Mouse (Mus musculus) T-cell, adult 2 months (primary cell): ENCODE data around the gene Glra3.

ENCODE experiments used
- DNase-seq: peaks from one replicate; pipeline ENCODE4 v3.0.0; 2022; ENCODE audit warnings: low spot score

Gene Glra3

DNA sequence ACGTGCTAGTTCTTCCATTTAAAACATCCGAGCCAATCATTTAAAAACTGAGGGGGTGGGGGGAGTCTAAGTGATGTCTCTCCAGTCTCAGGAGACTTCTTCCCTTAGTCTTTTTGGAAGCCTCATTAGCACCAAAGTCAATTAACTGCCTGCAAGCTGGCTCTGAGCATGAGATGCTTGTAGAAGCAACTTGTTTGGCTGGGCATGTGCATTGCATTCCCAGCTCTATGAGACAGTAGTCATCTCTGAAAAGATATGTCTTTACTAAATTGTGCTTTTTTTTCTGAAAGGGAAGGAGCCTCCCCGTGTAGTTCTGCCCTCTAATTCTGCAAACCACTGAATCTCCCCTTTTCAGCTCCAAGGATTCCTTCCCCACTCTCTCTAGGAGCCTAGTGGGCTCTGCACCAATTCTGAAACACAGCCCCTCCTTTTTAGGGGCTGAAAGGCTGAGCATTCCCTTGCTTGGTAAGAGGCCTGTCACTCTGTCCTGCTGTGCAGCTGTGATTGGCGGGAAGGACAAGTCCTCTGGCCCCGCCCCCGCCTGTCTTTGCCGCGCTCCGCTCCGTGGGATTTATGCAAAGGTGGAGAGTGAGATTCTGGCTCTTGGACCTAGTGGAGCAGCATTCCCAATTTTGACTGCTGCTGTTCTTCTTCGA is at the start of gene Glra3:
Gene Glra3, plus strand, starts transcription at position 591 of the 656 bp plus-strand sequence.
- DNase-seq: no peak

DNA sequence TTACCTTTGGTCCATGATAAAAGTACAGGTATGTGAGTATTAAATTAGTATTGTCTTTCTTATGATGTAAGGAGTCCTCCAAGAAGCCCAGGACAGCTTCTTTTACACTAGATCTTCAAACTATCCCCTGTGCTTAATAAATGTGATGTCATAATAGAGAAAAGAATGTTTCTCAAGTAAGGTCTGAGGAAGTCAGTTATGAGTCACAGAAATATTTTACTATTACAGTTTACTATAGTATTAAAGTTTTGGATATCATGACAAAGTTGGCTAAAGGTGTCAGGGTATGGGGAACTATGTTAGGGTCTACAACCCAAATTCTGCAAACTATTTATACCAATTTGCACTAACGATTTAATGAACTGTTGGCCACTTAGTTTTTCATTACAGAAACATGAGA is 33.4 kb upstream of the Glra3 start, which contains the start of gene Adam29:
Gene Adam29, minus strand, starts transcription at position 101 of the 400 bp plus-strand sequence.
- no peak for DNase-seq

GRCm38 (mm10) chr8:55940526-55940880 is 243 bp downstream of the Glra3 start:
- no peak for DNase-seq

DNA sequence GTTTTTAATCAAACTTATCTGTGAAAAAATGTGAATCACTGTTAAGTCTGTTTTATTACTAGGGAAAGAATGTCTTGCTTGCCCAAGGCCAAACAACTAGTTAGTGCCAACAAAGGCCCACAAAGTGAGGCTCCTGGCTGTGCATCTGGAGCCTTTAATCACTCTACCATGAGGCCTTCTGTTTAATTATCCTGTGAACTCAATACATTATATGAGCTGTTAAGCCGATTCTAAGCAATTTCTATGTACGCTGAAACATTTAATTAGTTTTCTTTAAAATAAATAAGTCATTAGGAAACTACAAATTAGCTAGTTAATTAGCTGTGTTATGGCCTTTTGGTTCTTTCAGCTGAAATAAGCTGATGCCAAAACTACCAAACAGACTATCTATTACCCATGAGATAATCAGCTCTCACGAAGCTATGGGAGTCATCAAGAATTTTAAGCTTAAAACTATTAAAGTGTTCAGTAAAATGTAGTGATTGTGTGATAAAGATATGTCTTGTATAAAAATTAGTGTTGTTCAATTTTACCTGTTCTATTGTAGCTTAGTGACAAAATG is 24.6 kb downstream of the Glra3 start:
- no peak for DNase-seq

DNA sequence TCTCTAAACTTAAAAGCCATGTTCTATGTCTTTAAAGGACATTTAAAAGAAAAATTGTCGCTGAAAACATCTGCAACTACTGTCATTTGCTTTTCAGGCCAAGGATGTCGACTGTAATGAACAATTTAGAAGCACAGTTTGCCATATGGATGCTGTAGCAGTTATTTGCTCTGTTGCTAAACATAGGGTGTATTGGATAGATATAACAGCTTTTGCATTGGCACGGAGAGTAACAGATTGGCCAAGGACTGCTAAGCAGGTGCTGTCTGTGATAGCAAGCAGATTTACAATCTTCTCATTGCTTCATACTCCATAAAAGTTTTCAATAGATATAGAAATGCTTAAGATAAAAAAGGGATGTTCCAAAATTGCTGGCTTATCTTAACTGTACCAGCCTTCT is 57.6 kb downstream of the Glra3 start:
- DNase-seq: no peak

DNA sequence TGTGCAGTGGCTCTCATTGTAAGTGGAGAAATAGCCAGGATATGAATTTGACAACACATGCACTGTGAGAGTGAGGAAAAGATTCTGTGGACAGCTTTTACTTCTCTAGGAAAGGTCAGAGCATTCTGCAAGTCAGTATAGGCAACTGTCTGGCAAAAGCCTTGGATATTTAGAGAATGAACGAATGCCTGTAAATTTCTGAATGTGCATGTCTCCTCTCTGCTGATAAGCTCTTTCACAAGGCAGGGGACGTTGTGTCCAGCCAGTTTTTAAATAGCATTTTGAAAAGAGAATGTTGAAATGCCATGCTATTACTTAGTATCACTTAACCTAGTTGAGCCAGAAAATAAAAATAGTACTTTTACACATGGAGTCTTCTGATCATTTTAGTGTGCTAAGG is 114.1 kb downstream of the Glra3 start:
- no peak for DNase-seq

- no peak for DNase-seq
These were observed 122.8 kb downstream of the Glra3 start for GRCm38 (mm10) chr8:56063081-56063480.

- DNase-seq: no peak
These were observed 130.4 kb downstream of the Glra3 start for GRCm38 (mm10) chr8:56070486-56071254.

DNA sequence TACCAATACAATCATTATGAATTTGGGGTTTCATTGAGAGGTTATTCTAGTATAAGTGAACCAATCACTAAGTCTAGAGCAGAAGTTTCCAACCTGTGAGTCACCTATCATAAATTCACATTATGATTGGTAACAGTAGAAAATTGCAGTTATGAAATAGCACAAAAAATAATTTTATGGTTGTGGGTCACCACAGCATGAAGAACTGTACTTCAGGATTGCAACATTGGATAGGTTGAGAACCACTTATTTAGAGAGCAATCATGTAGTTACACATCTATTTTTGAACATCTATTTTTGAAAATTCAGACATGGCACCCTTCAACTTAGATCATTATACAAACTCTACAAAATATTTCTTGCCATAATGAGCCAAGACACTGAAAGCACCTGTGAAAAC is 143.4 kb downstream of the Glra3 start:
- no peak for DNase-seq

DNA sequence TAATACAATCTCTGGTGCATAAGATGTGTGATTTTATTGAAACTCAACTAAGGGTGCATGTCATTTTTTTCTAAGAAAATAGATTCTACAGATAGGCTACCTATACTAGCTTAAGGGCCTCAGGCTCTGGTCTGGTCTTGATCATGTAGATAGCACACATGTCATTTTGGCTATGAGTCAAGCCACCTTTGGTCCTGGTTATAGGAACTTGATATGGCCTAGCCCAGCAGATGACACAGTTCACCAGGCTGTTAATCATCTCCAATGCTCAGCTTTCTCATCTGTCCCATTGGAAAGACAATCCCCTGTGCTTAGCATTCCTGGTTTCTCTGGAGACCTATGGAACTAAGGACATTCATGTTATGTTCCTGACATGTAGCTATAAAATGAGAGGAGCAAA is 154.1 kb downstream of the Glra3 start:
- DNase-seq: no peak

DNA sequence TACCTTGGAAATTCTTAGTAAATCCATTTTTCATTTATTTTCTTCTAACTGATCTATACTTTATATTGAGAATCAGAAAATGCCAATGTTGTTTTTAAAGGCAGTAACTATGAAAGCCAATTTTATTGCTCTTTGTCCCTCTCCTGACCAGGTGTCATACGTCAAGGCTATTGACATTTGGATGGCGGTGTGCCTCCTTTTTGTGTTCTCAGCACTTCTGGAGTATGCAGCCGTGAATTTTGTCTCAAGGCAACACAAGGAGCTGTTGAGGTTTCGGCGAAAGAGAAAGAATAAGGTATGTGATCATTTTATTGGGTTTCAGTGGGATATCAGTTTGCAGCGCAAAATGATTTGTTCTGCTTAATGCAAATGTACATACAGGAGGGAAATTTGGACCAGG is 170.0 kb downstream of the Glra3 start:
- no peak for DNase-seq

- DNase-seq: no peak
These were observed 189.1 kb downstream of the Glra3 start for GRCm38 (mm10) chr8:56129357-56129756.

DNA sequence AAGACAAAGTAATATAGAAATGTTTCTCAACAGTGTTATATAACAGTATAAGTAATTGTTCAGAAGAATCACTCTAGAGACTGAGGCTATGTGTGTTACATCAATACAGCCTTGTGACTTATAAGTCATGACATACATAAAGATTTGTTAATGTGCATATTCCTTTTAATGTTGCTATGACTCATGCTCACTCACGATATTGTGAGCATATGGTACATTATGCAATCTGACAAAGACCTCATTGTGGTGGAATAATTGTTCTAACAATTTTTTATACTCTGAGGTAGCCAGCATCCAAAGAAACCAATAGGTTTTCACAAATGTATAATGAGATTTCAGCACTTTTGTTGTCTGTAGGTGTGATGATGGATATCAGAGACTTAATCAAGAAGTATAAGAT is 210.4 kb downstream of the Glra3 start:
- no peak for DNase-seq

GRCm38 (mm10) chr8:56151574-56151973 is 211.3 kb downstream of the Glra3 start:
- no peak for DNase-seq

GRCm38 (mm10) chr8:56158966-56159365 is 218.7 kb downstream of the Glra3 start:
- DNase-seq: no peak
